In the genomic region with DNA sequence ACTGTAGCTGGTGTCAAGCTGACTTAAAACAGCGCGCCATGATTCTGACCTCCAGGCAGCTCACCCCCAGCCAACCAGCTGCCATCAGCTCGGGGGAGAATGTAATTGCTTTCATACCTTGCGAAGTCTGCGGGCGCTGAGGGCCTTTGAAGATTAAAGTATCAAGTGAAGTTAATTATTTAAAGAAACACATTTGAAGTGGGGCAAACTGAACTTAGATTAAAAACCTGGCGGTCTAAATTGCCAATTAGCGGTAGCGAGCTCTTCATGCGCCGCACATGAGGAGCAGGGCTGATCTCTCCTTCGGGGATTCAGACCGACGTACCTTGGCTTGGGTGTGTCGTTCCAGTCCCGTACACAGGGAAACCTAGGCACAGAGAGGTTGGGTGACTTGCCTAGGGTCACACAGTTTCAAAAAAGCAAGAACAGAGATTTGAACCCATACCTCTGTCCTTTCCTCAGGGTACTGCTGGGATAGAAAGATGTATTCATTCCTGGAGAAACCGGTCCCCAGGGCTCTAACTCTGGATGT, we compare ENCODE assay signal across 29 mouse cellular contexts. TPM values are rescaled to one million over a fixed set of nuclear protein-coding genes. Genes with fewer than 3 reads are reported as not detected.
DNase-seq lines count a peak whose midpoint lies in the region; ATAC-seq and TF ChIP-seq lines count a peak whose summit lies in the region.
"Had no signal": no experiment of that assay in that cellular context is flagged by ENCODE, and none has a peak within 500 bp of the region (broad histone marks: within the 10 kb centered on the region; RNA-seq: fewer than 3 reads in every experiment).

No protein-coding gene starts in this region.

- H3K9me3 ChIP-seq in midbrain, embryonic 13.5 days, result no peaks in the 10 kb centered on the region
- no peaks in the 10 kb centered on the region for H3K9me3 ChIP-seq in midbrain, embryonic 11.5 days (ENCODE audit: control insufficient read depth, low read length)
- no peaks in the 10 kb centered on the region for H3K9me3 ChIP-seq in hindbrain, embryonic 13.5 days
- no peaks in the 10 kb centered on the region for H3K9me3 ChIP-seq in midbrain, embryonic 15.5 days
- H3K9me3 ChIP-seq: embryonic facial prominence, embryonic 15.5 days; heart, embryonic 15.5 days; limb, embryonic 12.5 days had no signal

- H3K36me3 ChIP-seq in midbrain, embryonic 13.5 days, result no peaks in the 10 kb centered on the region
- H3K36me3 ChIP-seq in midbrain, embryonic 11.5 days (ENCODE audit: control insufficient read depth, insufficient read depth, low read length), result no peaks in the 10 kb centered on the region
- no peaks in the 10 kb centered on the region for H3K36me3 ChIP-seq in hindbrain, embryonic 13.5 days
- H3K36me3 ChIP-seq in midbrain, embryonic 15.5 days (replicated peaks), result no peaks in the 10 kb centered on the region
- H3K36me3 ChIP-seq: embryonic facial prominence, embryonic 15.5 days; heart, embryonic 15.5 days; limb, embryonic 12.5 days had no signal

- no peak overlapping the region for H3K4me2 ChIP-seq in midbrain, embryonic 13.5 days (replicated peaks)
- H3K4me2 ChIP-seq in midbrain, embryonic 11.5 days, result no peak overlapping the region
- no peak overlapping the region for H3K4me2 ChIP-seq in hindbrain, embryonic 13.5 days
- H3K4me2 ChIP-seq in midbrain, embryonic 15.5 days, result no peak overlapping the region
- H3K4me2 ChIP-seq: embryonic facial prominence, embryonic 15.5 days; heart, embryonic 15.5 days; limb, embryonic 12.5 days; liver, embryonic 11.5 days had no signal

- TF ChIP-seq CTCF in olfactory bulb, adult 2 months (IDR thresholded peaks at IDR 0.05; ENCODE audit: insufficient read depth, low read depth, low read length), result no peak

- H3K9ac ChIP-seq in midbrain, embryonic 13.5 days (replicated peaks), result no peak overlapping the region
- H3K9ac ChIP-seq in midbrain, embryonic 11.5 days (ENCODE audit: low read length), result no peak overlapping the region
- no peak overlapping the region for H3K9ac ChIP-seq in hindbrain, embryonic 13.5 days
- H3K9ac ChIP-seq in midbrain, embryonic 15.5 days, result no peak overlapping the region
- H3K9ac ChIP-seq: embryonic facial prominence, embryonic 15.5 days; heart, embryonic 15.5 days; limb, embryonic 12.5 days; liver, postnatal 0 days had no signal

- ATAC-seq in midbrain, embryonic 13.5 days, result peak; percentile 75
- ATAC-seq in midbrain, embryonic 11.5 days (ENCODE audit: low FRiP score), result no peak
- ATAC-seq in hindbrain, embryonic 13.5 days (ENCODE audit: low FRiP score), result peak; percentile 60
- ATAC-seq in midbrain, embryonic 15.5 days (replicated peaks), result peak; percentile 65; the same call in 1 of the 2 replicates
- no peak for ATAC-seq in erythroid progenitor cell, adult 5-6 weeks (replicated peaks; ENCODE audit: low FRiP score, poor library complexity, severe bottlenecking)
- ATAC-seq: forebrain, embryonic 16.5 days; liver, postnatal 0 days; lung, postnatal 0 days had no signal

- H3K4me1 ChIP-seq in midbrain, embryonic 13.5 days (replicated peaks), result peaks cover 7% of the 10 kb centered on the region
- H3K4me1 ChIP-seq in midbrain, embryonic 11.5 days (ENCODE audit: control insufficient read depth, insufficient read depth, low read length), result no peaks in the 10 kb centered on the region
- peaks cover 18% of the 10 kb centered on the region for H3K4me1 ChIP-seq in hindbrain, embryonic 13.5 days (replicated peaks)
- peaks cover 17% of the 10 kb centered on the region for H3K4me1 ChIP-seq in midbrain, embryonic 15.5 days
- H3K4me1 ChIP-seq in olfactory bulb, adult 2 months (ENCODE audit: control insufficient read depth, insufficient read depth, low read length), result peaks cover 5% of the 10 kb centered on the region
- H3K4me1 ChIP-seq: embryonic facial prominence, embryonic 15.5 days; heart, embryonic 15.5 days had no signal

- WGBS in midbrain, embryonic 13.5 days, result 68% methylated on average over 17 of the region's 17 CpGs
- WGBS in midbrain, embryonic 11.5 days, result 89% methylated on average over 17 of the region's 17 CpGs
- WGBS in hindbrain, embryonic 13.5 days, result 67% methylated on average over 17 of the region's 17 CpGs
- 61% methylated on average over 17 of the region's 17 CpGs for WGBS in midbrain, embryonic 15.5 days
- WGBS in olfactory bulb, adult 2 months, result 85% methylated on average over 17 of the region's 17 CpGs

- no peak for TF ChIP-seq POLR2A in olfactory bulb, adult 2 months (IDR thresholded peaks at IDR 0.05; ENCODE audit: insufficient read depth, low read depth, low read length)

- H3K4me3 ChIP-seq in midbrain, embryonic 13.5 days (replicated peaks), result no peak overlapping the region
- no peak overlapping the region for H3K4me3 ChIP-seq in midbrain, embryonic 11.5 days (ENCODE audit: low read depth, low read length)
- H3K4me3 ChIP-seq in hindbrain, embryonic 13.5 days, result no peak overlapping the region
- no peak overlapping the region for H3K4me3 ChIP-seq in midbrain, embryonic 15.5 days
- H3K4me3 ChIP-seq in olfactory bulb, adult 2 months (ENCODE audit: insufficient read depth, low read depth, low read length), result no peak overlapping the region
- H3K4me3 ChIP-seq: embryonic facial prominence, embryonic 15.5 days; heart, embryonic 15.5 days; layer of hippocampus, adult 2 months; limb, embryonic 12.5 days had no signal

- H3K27me3 ChIP-seq in midbrain, embryonic 13.5 days, result no peaks in the 10 kb centered on the region
- H3K27me3 ChIP-seq in midbrain, embryonic 11.5 days (ENCODE audit: control insufficient read depth, insufficient read depth, low read length), result no peaks in the 10 kb centered on the region
- H3K27me3 ChIP-seq in hindbrain, embryonic 13.5 days, result no peaks in the 10 kb centered on the region
- no peaks in the 10 kb centered on the region for H3K27me3 ChIP-seq in midbrain, embryonic 15.5 days (replicated peaks)
- H3K27me3 ChIP-seq: embryonic facial prominence, embryonic 15.5 days; heart, embryonic 15.5 days; limb, embryonic 12.5 days had no signal

- no peak for DNase-seq in midbrain, embryonic 11.5 days (ENCODE audit: low spot score, missing footprints)
- DNase-seq in cerebellum, adult 18-20 months, result no peak
- no peak for DNase-seq in layer of hippocampus, postnatal 25 days (ENCODE audit: extremely low spot score in 1 of 2, low spot score in 1 of 2)
- DNase-seq: cerebellum, adult 2 months; cerebellum, postnatal 25 days; embryo, embryonic 11 days; heart, postnatal 36 days; kidney, adult 8-10 months; kidney, postnatal 10 days; layer of hippocampus, postnatal 36 days; liver, postnatal 0 days; right cerebral cortex, adult 18-20 months; thymus, adult 18-20 months; thymus, postnatal 36 days had no signal

- H3K27ac ChIP-seq in midbrain, embryonic 13.5 days, result peak overlapping the region; percentile 73
- no peak overlapping the region for H3K27ac ChIP-seq in midbrain, embryonic 11.5 days (ENCODE audit: low read depth, low read length)
- H3K27ac ChIP-seq in hindbrain, embryonic 13.5 days, result peak overlapping the region; percentile 90
- H3K27ac ChIP-seq in midbrain, embryonic 15.5 days, result peak overlapping the region; percentile 70
- 0 out of 2 replicates have a peak overlapping the region, but pooled peaks have one; percentile 61 for H3K27ac ChIP-seq in olfactory bulb, adult 2 months (ENCODE audit: insufficient read depth, low read depth, low read length)
- H3K27ac ChIP-seq: embryonic facial prominence, embryonic 15.5 days; heart, embryonic 15.5 days; layer of hippocampus, adult 2 months; limb, embryonic 12.5 days had no signal

RNA-seq across cellular contexts. Expression of gene Kcng4, which starts 9.0 kb away (rescaled TPM):
- polyA plus RNA-seq in midbrain, embryonic 13.5 days (2015; fragmentation: Nextera tagmentation; extraction: Ambion mirVana), result 0.08 and 0.47 TPM in 2 replicates
- 0.15 and 0.18 TPM in 2 replicates for polyA plus RNA-seq in midbrain, embryonic 11.5 days (2014; fragmentation: Nextera tagmentation; extraction: Ambion mirVana)
- 0.09 TPM in 1 of 2 replicates, not detected in the other for polyA plus RNA-seq in hindbrain, embryonic 13.5 days (2015; fragmentation: Nextera tagmentation; extraction: Ambion mirVana)
- polyA plus RNA-seq in midbrain, embryonic 15.5 days (2015; fragmentation: Nextera tagmentation; extraction: Ambion mirVana), result 0.14 and 0.33 TPM in 2 replicates
- polyA plus RNA-seq in olfactory bulb, adult 2 months (2012; ENCODE audit: insufficient read depth, insufficient read length, low replicate concordance, missing spikeins), result not detected in 2 replicates
- 1 to 10 TPM; 3.4 to 4.6 TPM for total RNA-seq in layer of hippocampus, postnatal 25 days (2021)
- not detected in 2 replicates for total RNA-seq in erythroid progenitor cell, adult 5-6 weeks (2015; ENCODE audit: low replicate concordance)
- total RNA-seq in erythroid progenitor cell, adult 5-6 weeks (2017; ENCODE audit: low replicate concordance), result not detected in 2 replicates
- polyA plus RNA-seq: forebrain, embryonic 16.5 days; heart, embryonic 15.5 days; liver, embryonic 11.5 days; liver, postnatal 0 days had no signal

RNA-seq across cellular contexts. Expression of gene Wfdc1, which starts 21.7 kb away (rescaled TPM):
- polyA plus RNA-seq in midbrain, embryonic 13.5 days (2015; fragmentation: Nextera tagmentation; extraction: Ambion mirVana), result 2.0 and 2.1 TPM in 2 replicates
- polyA plus RNA-seq in midbrain, embryonic 11.5 days (2014; fragmentation: Nextera tagmentation; extraction: Ambion mirVana), result 8.8 and 11.8 TPM in 2 replicates
- 3.3 and 3.5 TPM in 2 replicates for polyA plus RNA-seq in hindbrain, embryonic 13.5 days (2015; fragmentation: Nextera tagmentation; extraction: Ambion mirVana)
- 4.6 and 7.1 TPM in 2 replicates for polyA plus RNA-seq in midbrain, embryonic 15.5 days (2015; fragmentation: Nextera tagmentation; extraction: Ambion mirVana)
- not detected in 2 replicates for polyA plus RNA-seq in olfactory bulb, adult 2 months (2012; ENCODE audit: insufficient read depth, insufficient read length, low replicate concordance, missing spikeins)
- total RNA-seq in layer of hippocampus, postnatal 25 days (2021), result 1 to 10 TPM; 6.6 to 8.4 TPM
- total RNA-seq in erythroid progenitor cell, adult 5-6 weeks (2015; ENCODE audit: low replicate concordance), result not detected in 2 replicates
- not detected in 2 replicates for total RNA-seq in erythroid progenitor cell, adult 5-6 weeks (2017; ENCODE audit: low replicate concordance)
- polyA plus RNA-seq: limb, embryonic 12.5 days had no signal

RNA-seq across cellular contexts. Expression of gene Adad2, which starts 31.9 kb away (rescaled TPM):
- polyA plus RNA-seq in midbrain, embryonic 13.5 days (2015; fragmentation: Nextera tagmentation; extraction: Ambion mirVana), result not detected in 2 replicates
- polyA plus RNA-seq in midbrain, embryonic 11.5 days (2014; fragmentation: Nextera tagmentation; extraction: Ambion mirVana), result 0.11 and 0.27 TPM in 2 replicates
- polyA plus RNA-seq in hindbrain, embryonic 13.5 days (2015; fragmentation: Nextera tagmentation; extraction: Ambion mirVana), result not detected in 2 replicates
- 0.23 and 0.31 TPM in 2 replicates for polyA plus RNA-seq in midbrain, embryonic 15.5 days (2015; fragmentation: Nextera tagmentation; extraction: Ambion mirVana)
- polyA plus RNA-seq in olfactory bulb, adult 2 months (2012; ENCODE audit: insufficient read depth, insufficient read length, low replicate concordance, missing spikeins), result not detected in 2 replicates
- total RNA-seq in layer of hippocampus, postnatal 25 days (2021), result under 1 TPM in 1 of 2 experiments, not detected in 1; 0.39 TPM
- not detected in 2 replicates for total RNA-seq in erythroid progenitor cell, adult 5-6 weeks (2015; ENCODE audit: low replicate concordance)
- not detected in 2 replicates for total RNA-seq in erythroid progenitor cell, adult 5-6 weeks (2017; ENCODE audit: low replicate concordance)
- total RNA-seq: adrenal gland, adult 18-20 months; adrenal gland, postnatal 4 days; heart, postnatal 36 days; left cerebral cortex, postnatal 10 days had no signal
- polyA plus RNA-seq: forebrain, embryonic 16.5 days; heart, embryonic 15.5 days; liver, embryonic 11.5 days; liver, postnatal 0 days; lung, postnatal 0 days had no signal

RNA-seq across cellular contexts. Expression of gene Taf1c, which starts 39.5 kb away (rescaled TPM):
- polyA plus RNA-seq in midbrain, embryonic 13.5 days (2015; fragmentation: Nextera tagmentation; extraction: Ambion mirVana), result 14.9 and 15.1 TPM in 2 replicates
- polyA plus RNA-seq in midbrain, embryonic 11.5 days (2014; fragmentation: Nextera tagmentation; extraction: Ambion mirVana), result 11.1 and 13.4 TPM in 2 replicates
- 12.6 and 14.5 TPM in 2 replicates for polyA plus RNA-seq in hindbrain, embryonic 13.5 days (2015; fragmentation: Nextera tagmentation; extraction: Ambion mirVana)
- polyA plus RNA-seq in midbrain, embryonic 15.5 days (2015; fragmentation: Nextera tagmentation; extraction: Ambion mirVana), result 16.6 and 17.7 TPM in 2 replicates
- polyA plus RNA-seq in olfactory bulb, adult 2 months (2012; ENCODE audit: insufficient read depth, insufficient read length, low replicate concordance, missing spikeins), result not detected in 2 replicates
- 10 to 100 TPM; 10.5 to 11.1 TPM for total RNA-seq in layer of hippocampus, postnatal 25 days (2021)
- 2.5 and 4.3 TPM in 2 replicates for total RNA-seq in erythroid progenitor cell, adult 5-6 weeks (2015; ENCODE audit: low replicate concordance)
- total RNA-seq in erythroid progenitor cell, adult 5-6 weeks (2017; ENCODE audit: low replicate concordance), result 2.4 and 3.0 TPM in 2 replicates

RNA-seq across cellular contexts. Expression of gene Atp2c2, which starts 55.3 kb away (rescaled TPM):
- not detected in 2 replicates for polyA plus RNA-seq in midbrain, embryonic 13.5 days (2015; fragmentation: Nextera tagmentation; extraction: Ambion mirVana)
- polyA plus RNA-seq in midbrain, embryonic 11.5 days (2014; fragmentation: Nextera tagmentation; extraction: Ambion mirVana), result 0.22 and 0.33 TPM in 2 replicates
- 0.21 TPM in 1 of 2 replicates, not detected in the other for polyA plus RNA-seq in hindbrain, embryonic 13.5 days (2015; fragmentation: Nextera tagmentation; extraction: Ambion mirVana)
- polyA plus RNA-seq in midbrain, embryonic 15.5 days (2015; fragmentation: Nextera tagmentation; extraction: Ambion mirVana), result 0.11 and 0.19 TPM in 2 replicates
- polyA plus RNA-seq in olfactory bulb, adult 2 months (2012; ENCODE audit: insufficient read depth, insufficient read length, low replicate concordance, missing spikeins), result not detected in 2 replicates
- total RNA-seq in layer of hippocampus, postnatal 25 days (2021), result 1 to 10 TPM; 1.8 to 1.9 TPM
- total RNA-seq in erythroid progenitor cell, adult 5-6 weeks (2015; ENCODE audit: low replicate concordance), result not detected in 2 replicates
- total RNA-seq in erythroid progenitor cell, adult 5-6 weeks (2017; ENCODE audit: low replicate concordance), result not detected in 2 replicates
- total RNA-seq: heart, postnatal 36 days had no signal

Comparison
In these comparisons a context has a peak if more than half of its experiments do, and no peak if none do; other contexts are left out.
1. ATAC-seq: peak in midbrain, embryonic 13.5 days (single experiment), hindbrain, embryonic 13.5 days (single experiment) and midbrain, embryonic 15.5 days (single experiment); none in midbrain, embryonic 11.5 days (single experiment) and erythroid progenitor cell, adult 5-6 weeks (single experiment).